Mouse (Mus musculus) gastrocnemius, adult 2 months (tissue): ENCODE data around the gene Macrod2. TPM values are rescaled to one million over a fixed set of nuclear protein-coding genes. Genes with fewer than 3 reads are reported as not detected.

Experiments
- DNase-seq: peaks from one replicate; pipeline ENCODE4 v3.0.0; 2022
- H3K27ac ChIP-seq: fragments of 200-600 bp; 2 replicates; pipeline ENCODE4 v1.8.1; 2022; ENCODE audit warnings: mild to moderate bottlenecking
- H3K4me3 ChIP-seq: fragments of 200-600 bp; 2 replicates; pipeline ENCODE4 v1.8.1; 2022; ENCODE audit warnings: mild to moderate bottlenecking, moderate library complexity
- CTCF ChIP-seq: fragments of 200-600 bp; IDR thresholded peaks from 2 replicates; pipeline ENCODE4 v1.8.1; 2022; ENCODE audit warnings: antibody characterized with exemption, mild to moderate bottlenecking, moderate library complexity
- intact Hi-C: fragments of 180-260 bp; cut with DNase I; formaldehyde crosslinking; loops from one replicate; pipeline ENCODE4 v1.15.1; 2025
- total RNA-seq, 2 experiments: library from RNA; stranded (reverse); gene quantifications; 2 replicates each; pipeline ENCODE4 v1.2.3; 2021

Gene Macrod2
- total RNA-seq, 2 experiments from 2014 or later, result 16.4 to 19.3 TPM

DNA sequence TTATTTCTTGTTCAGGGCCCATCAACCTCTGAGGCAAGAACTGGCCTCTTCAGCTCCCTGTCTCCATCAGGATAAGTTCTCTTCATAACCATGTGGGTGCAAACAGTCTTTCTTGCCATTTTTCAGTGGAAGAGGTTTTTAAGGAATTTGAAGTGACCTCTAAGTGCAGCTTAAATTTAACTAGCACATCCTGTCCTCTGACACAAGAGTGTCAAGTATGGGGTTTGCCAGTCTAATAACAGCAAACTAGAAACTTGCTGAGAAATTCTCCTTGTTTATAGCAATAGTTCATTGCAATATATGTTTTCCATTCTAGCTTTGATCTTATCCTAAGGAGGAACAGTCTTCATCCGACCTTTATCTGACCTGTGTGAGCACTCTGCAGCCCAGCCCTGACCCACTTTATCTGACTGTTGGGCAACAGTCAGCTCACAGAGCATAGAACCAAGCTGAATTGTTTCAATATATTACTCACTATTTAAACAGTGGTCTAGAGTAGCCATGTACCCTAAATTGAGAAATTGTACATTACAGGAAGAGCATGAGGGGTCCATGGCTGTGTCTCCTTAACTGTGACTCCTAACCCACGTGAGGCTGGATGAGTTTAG lies 226.7 kb downstream of the Macrod2 start:
- H3K4me3 ChIP-seq, result no peak overlapping the region
- no peak for TF ChIP-seq CTCF
- no peak for DNase-seq

DNA sequence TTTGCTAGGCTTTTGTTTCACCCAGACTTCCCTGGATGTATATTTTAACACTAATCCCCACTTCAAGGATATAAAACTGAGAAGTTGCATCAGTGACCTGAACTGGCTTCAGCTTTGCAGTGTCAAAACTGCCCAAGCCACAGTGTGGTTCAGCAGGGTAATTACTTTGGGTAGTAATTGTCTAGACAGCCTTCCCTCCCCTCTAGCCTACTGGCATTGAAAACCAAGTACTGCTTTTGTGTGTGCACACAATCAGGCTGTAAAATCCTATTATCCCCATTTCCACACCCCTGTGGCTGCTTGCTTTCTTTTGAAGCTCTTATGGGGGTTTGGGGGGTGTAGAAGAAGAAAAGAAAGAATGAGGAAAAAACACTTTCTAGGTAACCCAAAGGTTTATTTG lies 258.4 kb downstream of the Macrod2 start:
- TF ChIP-seq CTCF, result no peak
- Histone ChIP-seq H3K4me3 (no peak overlapping the region), H3K27ac (no peak overlapping the region)
- intact Hi-C loops, result no loop called here
- DNase-seq, result no peak

More for the DNA sequence above, 226.7 kb downstream of the Macrod2 start:
- H3K27ac ChIP-seq, result no peak overlapping the region
- intact Hi-C loops, result no loop called here

DNA sequence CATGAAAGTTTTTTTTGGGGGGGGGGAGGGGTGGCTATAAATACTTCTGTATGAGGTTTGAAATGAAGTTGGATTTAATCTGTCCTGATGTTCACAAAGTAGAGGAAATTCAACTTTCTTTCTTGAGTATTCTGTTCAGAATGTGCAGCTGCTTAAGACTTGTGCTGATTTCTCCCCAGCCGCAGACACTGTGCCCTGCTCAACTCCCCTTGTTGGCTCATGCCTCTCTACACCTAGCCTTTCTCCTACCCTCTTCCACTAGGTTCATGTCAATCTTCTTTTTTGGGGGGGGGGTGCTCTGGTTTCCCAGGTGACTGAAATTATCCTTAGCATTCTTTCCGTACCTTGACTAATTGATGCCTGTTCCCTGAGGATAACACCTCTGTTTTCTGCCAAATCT lies 258.9 kb downstream of the Macrod2 start:
- TF ChIP-seq CTCF, result no peak
- no peak overlapping the region for H3K4me3 ChIP-seq
- intact Hi-C loops, result no loop called here
- H3K27ac ChIP-seq, result no peak overlapping the region
- DNase-seq, result no peak

DNA sequence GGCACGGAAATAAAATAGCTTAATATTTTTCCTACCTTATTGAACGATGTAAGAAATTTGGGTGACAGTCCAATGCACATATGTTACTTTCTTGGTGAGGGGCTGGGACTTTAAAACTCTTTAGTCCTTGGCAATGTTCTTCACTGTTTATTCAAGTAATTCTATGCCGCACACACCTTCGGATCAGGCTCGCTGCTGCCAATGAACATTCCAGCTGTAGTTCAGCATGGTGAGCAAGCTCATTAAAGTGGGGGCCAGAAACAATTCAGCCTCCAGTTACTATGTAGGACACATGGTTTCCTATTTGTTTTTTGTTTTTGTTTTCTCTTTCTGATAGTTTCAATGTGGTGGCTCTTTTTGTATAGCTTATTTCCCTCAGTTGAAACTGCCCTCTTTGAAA lies 267.6 kb downstream of the Macrod2 start:
- intact Hi-C loops, result no loop called here

DNA sequence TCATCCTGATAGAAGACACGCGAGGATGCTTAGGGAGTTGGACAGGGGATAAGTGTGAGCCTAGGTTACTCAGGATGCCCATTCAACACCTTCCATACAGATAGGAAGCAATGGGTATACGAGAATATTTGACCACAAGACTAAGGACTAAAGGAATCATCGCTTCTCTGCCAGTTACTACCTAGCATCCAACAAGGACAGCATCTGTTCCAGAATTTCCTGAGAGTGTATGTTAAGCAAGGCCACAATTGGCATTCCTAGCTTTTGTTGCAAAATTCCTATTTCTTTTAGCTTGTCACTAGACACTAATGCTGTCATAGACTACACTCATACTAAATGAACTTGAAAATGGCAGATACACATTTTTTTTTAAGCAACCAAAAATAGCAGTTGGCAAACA lies 269.3 kb downstream of the Macrod2 start:
- no peak for TF ChIP-seq CTCF
- intact Hi-C loops, result no loop called here
- Histone ChIP-seq H3K27ac (no peak overlapping the region), H3K4me3 (no peak overlapping the region)
- no peak for DNase-seq

More for the DNA sequence above, 267.6 kb downstream of the Macrod2 start:
- no peak for TF ChIP-seq CTCF
- Histone ChIP-seq H3K27ac (no peak overlapping the region), H3K4me3 (no peak overlapping the region)
- DNase-seq, result no peak

DNA sequence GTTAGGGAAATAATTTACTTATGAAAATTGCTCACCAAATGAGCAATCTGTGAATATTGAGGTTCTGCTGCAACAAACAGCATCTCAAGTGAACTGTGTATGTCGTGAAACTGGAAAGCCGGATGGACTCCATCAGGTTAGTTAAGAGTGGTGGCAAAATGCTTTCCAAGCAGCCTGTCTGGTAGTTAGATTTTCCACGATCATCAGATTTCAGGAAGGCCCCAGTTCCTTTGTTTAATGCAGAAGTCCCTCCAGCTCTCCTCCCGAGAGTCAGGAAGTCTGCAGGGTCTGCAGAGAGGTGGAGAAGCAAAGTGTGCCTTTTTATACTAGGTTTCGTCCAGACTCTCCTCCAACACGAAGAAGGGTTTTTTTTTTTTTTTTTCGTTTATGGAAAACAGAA lies 271.7 kb downstream of the Macrod2 start:
- Histone ChIP-seq H3K4me3 (no peak overlapping the region), H3K27ac (no peak overlapping the region)
- TF ChIP-seq CTCF, result no peak
- intact Hi-C loops, result no loop called here
- DNase-seq, result no peak

DNA sequence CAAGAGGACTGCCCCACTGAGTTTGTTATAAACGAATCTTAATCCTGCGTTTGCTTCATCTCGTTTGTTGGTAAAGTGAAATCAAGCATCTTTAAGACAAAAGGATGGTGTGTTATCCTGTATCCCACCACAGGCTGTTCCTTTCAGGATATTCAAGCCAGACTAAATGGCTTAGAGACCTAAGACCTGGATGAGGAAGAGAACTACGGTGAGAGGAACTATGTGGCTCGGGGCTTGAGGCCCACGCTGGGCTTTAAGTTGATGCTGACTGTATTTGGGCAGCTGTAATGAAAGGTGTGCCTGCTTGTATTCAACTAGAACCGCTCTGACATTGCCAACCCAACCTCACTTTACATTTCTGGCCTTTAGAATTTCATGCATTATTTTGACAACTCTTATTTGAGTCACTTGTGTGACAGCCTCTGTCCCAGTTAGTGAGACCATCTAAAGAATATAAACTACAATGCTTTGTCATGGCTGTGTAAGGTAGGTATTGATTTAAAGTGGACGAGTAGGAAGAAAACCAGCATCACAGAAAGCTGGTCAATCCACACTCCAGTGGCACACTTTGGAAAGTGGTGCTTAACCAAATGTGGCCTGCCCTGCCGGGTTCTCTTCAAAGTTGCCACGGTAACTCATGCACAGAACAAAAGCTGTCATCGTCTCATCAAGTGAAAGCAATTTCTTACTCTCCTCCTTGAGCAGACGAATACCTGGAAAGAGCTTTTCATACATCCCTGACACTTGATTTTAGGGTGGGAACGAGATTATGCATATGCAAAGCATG lies 272.3 kb downstream of the Macrod2 start:
- H3K4me3 ChIP-seq, result peak overlapping the region; percentile 23; the same call in 1 of the 2 replicates
- intact Hi-C loops, result no loop called here
- no peak for TF ChIP-seq CTCF

DNA sequence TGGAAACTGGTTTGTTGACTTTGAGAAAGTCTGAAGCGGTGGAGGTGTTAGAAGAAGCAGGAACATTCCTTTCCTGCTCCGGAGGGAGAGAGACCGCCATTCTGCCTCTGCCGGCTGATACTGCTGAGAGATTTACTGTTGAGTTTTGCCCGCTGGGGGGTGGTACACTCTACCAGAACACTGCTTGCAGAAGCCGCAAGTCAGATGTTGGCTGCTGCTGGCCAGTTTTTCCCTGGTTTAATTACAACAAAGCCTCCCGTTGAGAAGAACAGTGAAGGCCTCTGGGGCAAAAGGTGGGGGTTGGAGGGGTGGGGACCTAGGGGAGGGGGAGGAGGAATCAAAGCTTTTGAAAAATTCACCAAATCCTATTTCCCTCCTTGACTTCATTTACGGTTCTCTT lies 273.2 kb downstream of the Macrod2 start:
- H3K4me3 ChIP-seq, result peak overlapping the region; percentile 23
- DNase-seq, result peak; percentile 46
- peak; percentile 52 for TF ChIP-seq CTCF
- intact Hi-C loops, result no loop called here
- no peak overlapping the region; the same call in 1 of the 2 replicates for H3K27ac ChIP-seq

More for the DNA sequence above, 272.3 kb downstream of the Macrod2 start:
- no peak overlapping the region for H3K27ac ChIP-seq
- DNase-seq, result no peak

DNA sequence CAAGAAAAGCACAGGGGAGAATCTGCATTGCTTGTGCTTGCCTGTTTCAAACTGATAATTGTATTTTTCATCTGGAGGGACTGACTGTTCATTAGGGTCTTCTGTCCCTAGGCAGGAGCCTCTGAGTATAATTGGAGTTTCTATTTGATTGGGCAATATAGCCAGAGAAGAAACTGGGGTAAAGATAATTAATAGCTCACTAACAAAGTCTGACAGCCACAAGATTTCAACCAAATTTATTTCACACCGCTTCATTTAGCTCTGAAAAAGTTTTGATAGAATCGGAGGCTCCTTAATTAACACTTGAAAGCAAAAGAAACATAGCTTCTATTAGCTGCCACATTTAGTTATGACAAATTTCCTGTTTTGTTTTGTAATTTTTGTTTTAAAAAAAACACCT lies 274.0 kb downstream of the Macrod2 start:
- Histone ChIP-seq H3K4me3 (peak overlapping the region; percentile 23), H3K27ac (peak overlapping the region; percentile 32)
- DNase-seq, result no peak
- no peak for TF ChIP-seq CTCF
- intact Hi-C loops, result no loop called here

DNA sequence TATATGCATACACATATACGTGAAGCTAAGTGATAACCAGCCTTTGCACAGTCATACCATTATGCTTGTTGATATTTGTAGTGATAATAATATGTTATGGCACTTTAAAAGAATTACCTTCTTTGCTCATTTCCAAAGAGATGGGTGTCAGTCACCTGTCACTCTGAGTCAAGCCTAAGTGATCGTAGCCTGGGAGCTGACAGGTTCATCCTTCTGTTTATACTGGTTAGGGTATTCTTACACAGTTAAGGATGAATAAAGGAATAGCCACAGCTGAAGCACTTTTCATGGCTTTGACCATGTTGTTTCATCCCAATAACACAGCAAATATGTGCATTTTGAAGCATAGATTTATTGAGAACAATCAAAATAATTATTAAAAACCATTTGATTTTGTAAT lies 274.7 kb downstream of the Macrod2 start:
- intact Hi-C loops, result no loop called here
- Histone ChIP-seq H3K4me3 (peak overlapping the region; percentile 72), H3K27ac (no peak overlapping the region)
- no peak for DNase-seq
- TF ChIP-seq CTCF, result no peak

DNA sequence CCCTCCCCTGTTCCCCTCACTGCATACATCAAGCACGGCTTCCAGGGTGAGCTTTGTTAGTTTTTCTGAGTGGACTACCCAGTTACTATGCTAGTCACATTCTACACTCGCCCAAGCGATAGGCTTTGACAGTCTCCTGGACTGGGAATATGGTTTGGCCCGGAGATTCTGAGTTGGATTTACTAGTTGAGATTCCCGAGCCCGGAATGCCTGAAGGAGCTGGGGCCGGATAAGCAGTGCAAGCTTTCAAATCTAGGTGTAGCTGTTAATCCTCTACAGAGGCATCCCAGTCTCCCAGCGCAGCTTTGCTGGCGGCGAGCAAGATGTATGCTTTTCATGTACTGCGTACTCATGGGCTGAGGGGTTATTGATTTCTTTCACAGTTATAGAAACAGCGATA lies 275.3 kb downstream of the Macrod2 start:
- Histone ChIP-seq H3K4me3 (peak overlapping the region; percentile 72), H3K27ac (peak overlapping the region; percentile 46)
- no peak for TF ChIP-seq CTCF
- intact Hi-C loops, result no loop called here
- DNase-seq, result peak; percentile 27

DNA sequence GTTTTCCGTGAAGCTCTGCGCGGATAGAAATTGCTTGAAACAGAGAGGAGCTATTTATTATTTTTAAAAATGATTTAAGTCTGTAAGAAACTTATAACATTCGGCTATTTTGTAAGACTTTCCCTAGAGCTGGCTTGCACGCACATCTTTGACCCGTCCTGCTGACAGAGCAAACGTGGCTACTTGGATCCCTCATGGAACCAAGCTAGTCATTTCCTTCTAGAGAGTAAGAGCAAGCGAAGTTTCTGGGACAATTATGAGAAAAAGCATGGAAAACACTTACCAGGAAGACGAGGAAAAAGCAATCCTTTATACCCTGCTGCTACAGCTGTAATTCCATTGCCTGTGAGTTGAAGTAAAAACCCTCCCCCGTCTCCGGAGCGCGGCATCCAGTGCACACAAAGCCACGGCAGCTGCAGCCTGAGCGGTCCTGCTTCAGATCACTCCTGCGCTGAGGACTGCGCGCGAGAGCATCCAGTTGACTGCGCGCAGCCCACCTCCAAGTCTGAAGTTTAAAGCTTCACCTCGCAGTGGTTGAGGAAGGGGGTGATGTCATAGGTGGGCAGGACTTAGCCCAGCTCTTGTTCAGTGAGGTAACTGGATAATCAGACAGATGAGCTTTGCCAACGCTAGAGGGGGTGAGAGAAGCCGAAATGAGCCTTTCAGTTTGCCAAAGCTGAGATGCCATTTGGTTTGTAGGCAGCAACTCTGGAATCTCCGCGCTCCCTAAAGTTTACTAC lies 276.0 kb downstream of the Macrod2 start, which contains the start of gene Flrt3:
Gene Flrt3, minus strand, starts transcription at position 507 of the 740 bp plus-strand sequence.
- Histone ChIP-seq H3K4me3 (peak within 1 kb of the TSS; percentile 72), H3K27ac (peak within 1 kb of the TSS; percentile 46)
- intact Hi-C loops, result no loop called here
- peak; percentile 65 for TF ChIP-seq CTCF
- peak; percentile 79 for DNase-seq

DNA sequence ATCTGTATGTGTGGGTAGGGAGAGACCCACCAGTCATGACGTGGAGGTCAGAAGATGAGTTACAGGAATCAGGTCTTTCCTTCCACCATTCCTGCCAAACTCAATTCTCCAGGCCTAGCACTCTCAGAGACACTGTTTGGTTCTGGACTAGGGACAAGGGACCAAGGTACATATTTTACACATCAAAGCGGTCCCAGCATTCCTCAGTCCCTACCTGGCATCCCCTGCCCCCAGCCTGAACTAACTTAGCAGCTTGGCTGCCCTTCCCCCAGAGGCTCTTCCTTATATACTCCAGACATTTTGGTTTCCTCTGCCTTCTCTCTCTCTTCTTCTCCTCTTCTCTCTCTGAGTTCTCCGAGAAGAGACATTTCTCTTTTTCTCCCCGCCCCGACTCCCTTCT lies 278.4 kb downstream of the Macrod2 start:
- intact Hi-C loops, result no loop called here
- TF ChIP-seq CTCF, result no peak
- no peak overlapping the region for H3K4me3 ChIP-seq
- DNase-seq, result no peak
- no peak overlapping the region for H3K27ac ChIP-seq
